Mouse (Mus musculus): ENCODE measurements around the gene Man1c1. TPM values are rescaled to one million over a fixed set of nuclear protein-coding genes. Genes with fewer than 3 reads are reported as not detected.

The Man1c1 gene
- total and polyA plus RNA-seq, 3 experiments: 0.04 to 0.44 (median 0.20) TPM

GRCm38 (mm10) chr4:134723251-134723650, 19.2 kb upstream of the Man1c1 start:
- peaks cover 0 to 2% of the 10 kb centered on the region in 2 experiments; a peak in 1 of 4 replicates for H3K4me1 ChIP-seq (ENCODE audit: control insufficient read depth in 1 of 2, insufficient read depth in 2 of 2)
- dilution Hi-C loops (cut with MboI; ENCODE audit: extremely low pct_ligation_motif_present, extremely low pct_unique_long_range_greater_than_20kb, low sequenced_read_pairs): no loop called here
- no peak overlapping the region for H3K27ac ChIP-seq (ENCODE audit: insufficient read depth, low read depth)
- peaks cover 17% of the 10 kb centered on the region for H3K27me3 ChIP-seq (replicated peaks)
- peaks cover 6% of the 10 kb centered on the region for H3K9me3 ChIP-seq (replicated peaks; ENCODE audit: low read length)
- DNase-seq (ENCODE audit: extremely low read depth): no peak
- H3K79me2 ChIP-seq (replicated peaks; ENCODE audit: control insufficient read depth, extremely low read depth, insufficient read depth, poor library complexity, severe bottlenecking): no peaks in the 10 kb centered on the region
- in situ Hi-C loops (cut with MboI; ENCODE audit: low pct_ligation_motif_present, low pct_unique_long_range_greater_than_20kb, low sequenced_read_pairs): no loop called here
- TF ChIP-seq MAX (IDR thresholded peaks at IDR 0.05; ENCODE audit: low read length): no peak
- no peaks in the 10 kb centered on the region for H3K36me3 ChIP-seq (replicated peaks in 1 of 2; ENCODE audit: control insufficient read depth in 1 of 2, insufficient read depth in 1 of 2, low read length in 1 of 2)
- H3K4me3 ChIP-seq (replicated peaks in 1 of 3; ENCODE audit: low read depth in 2 of 3, low read length in 2 of 3, poor library complexity in 1 of 3): no peak overlapping the region
- no peak overlapping the region for H3K4me2 ChIP-seq (ENCODE audit: insufficient read depth, low read depth, poor library complexity, severe bottlenecking)
- no peak overlapping the region for H3K9ac ChIP-seq (ENCODE audit: insufficient read depth, low read depth)

GRCm38 (mm10) chr4:134721076-134721475, 17.0 kb upstream of the Man1c1 start:
- no peak overlapping the region for H3K4me2 ChIP-seq (ENCODE audit: insufficient read depth, low read depth, poor library complexity, severe bottlenecking)
- no peak overlapping the region for H3K4me3 ChIP-seq (replicated peaks in 1 of 3; ENCODE audit: low read depth in 2 of 3, low read length in 2 of 3, poor library complexity in 1 of 3)
- H3K27me3 ChIP-seq (replicated peaks): peaks cover 17% of the 10 kb centered on the region
- peaks cover 0 to 2% of the 10 kb centered on the region in 2 experiments; a peak in 1 of 4 replicates for H3K4me1 ChIP-seq (ENCODE audit: control insufficient read depth in 1 of 2, insufficient read depth in 2 of 2)
- TF ChIP-seq HCFC1 (IDR thresholded peaks at IDR 0.05; ENCODE audit: low read depth, low read length) (no peak), ZNF384 (IDR thresholded peaks at IDR 0.05; ENCODE audit: low read depth, low read length) (no peak), ZMIZ1 (IDR thresholded peaks at IDR 0.05; ENCODE audit: low read depth, low read length) (no peak), ELF1 (IDR thresholded peaks at IDR 0.05; ENCODE audit: low read depth, low read length) (no peak), GABPA (IDR thresholded peaks at IDR 0.05; ENCODE audit: insufficient replicate concordance, low read depth, low read length) (no peak), BHLHE40 (IDR thresholded peaks at IDR 0.05; ENCODE audit: low read depth, low read length) (no peak), JUN (IDR thresholded peaks at IDR 0.05; ENCODE audit: insufficient read depth, low read depth, low read length) (no peak), IRF4 (IDR thresholded peaks at IDR 0.05; ENCODE audit: low read depth, low read length) (no peak), PAX5 (IDR thresholded peaks at IDR 0.05; ENCODE audit: low read length) (no peak), MEF2A (IDR thresholded peaks at IDR 0.05; ENCODE audit: borderline replicate concordance, low read depth, low read length) (no peak), E2F4 (IDR thresholded peaks at IDR 0.05; ENCODE audit: insufficient replicate concordance, low read depth, low read length) (no peak), KAT2A (IDR thresholded peaks at IDR 0.05; ENCODE audit: insufficient replicate concordance, low read length) (no peak), CHD1 (IDR thresholded peaks at IDR 0.05; ENCODE audit: low read depth, low read length) (no peak), ZKSCAN1 (IDR thresholded peaks at IDR 0.05; ENCODE audit: borderline replicate concordance, low read depth, low read length) (no peak), NELFE (IDR thresholded peaks at IDR 0.05; ENCODE audit: low read depth, low read length) (no peak), MAX (IDR thresholded peaks at IDR 0.05; ENCODE audit: low read length) (no peak)
- H3K27ac ChIP-seq (ENCODE audit: insufficient read depth, low read depth): no peak overlapping the region
- DNase-seq (ENCODE audit: extremely low read depth): no peak
- no peak overlapping the region for H3K9ac ChIP-seq (ENCODE audit: insufficient read depth, low read depth)
- peaks cover 6% of the 10 kb centered on the region for H3K9me3 ChIP-seq (replicated peaks; ENCODE audit: low read length)
- dilution Hi-C loops (cut with MboI; ENCODE audit: extremely low pct_ligation_motif_present, extremely low pct_unique_long_range_greater_than_20kb, low sequenced_read_pairs): no loop called here
- in situ Hi-C loops (cut with MboI; ENCODE audit: low pct_ligation_motif_present, low pct_unique_long_range_greater_than_20kb, low sequenced_read_pairs): no loop called here
- H3K79me2 ChIP-seq (replicated peaks; ENCODE audit: control insufficient read depth, extremely low read depth, insufficient read depth, poor library complexity, severe bottlenecking): no peaks in the 10 kb centered on the region
- H3K36me3 ChIP-seq (replicated peaks in 1 of 2; ENCODE audit: control insufficient read depth in 1 of 2, insufficient read depth in 1 of 2, low read length in 1 of 2): no peaks in the 10 kb centered on the region
